Mouse (Mus musculus) lung, postnatal 14 days (tissue): ENCODE data around the gene Phf13.
A peak's percentile ranks its signal among the peaks of the same experiment; 100 is the strongest.

Experiments
- DNase-seq: peaks from one replicate; pipeline ENCODE4 v3.0.0; 2021

The Phf13 gene

GRCm38 (mm10) chr4:152012109-152012508 is 16.1 kb upstream of the Phf13 start:
- DNase-seq = no peak

DNA sequence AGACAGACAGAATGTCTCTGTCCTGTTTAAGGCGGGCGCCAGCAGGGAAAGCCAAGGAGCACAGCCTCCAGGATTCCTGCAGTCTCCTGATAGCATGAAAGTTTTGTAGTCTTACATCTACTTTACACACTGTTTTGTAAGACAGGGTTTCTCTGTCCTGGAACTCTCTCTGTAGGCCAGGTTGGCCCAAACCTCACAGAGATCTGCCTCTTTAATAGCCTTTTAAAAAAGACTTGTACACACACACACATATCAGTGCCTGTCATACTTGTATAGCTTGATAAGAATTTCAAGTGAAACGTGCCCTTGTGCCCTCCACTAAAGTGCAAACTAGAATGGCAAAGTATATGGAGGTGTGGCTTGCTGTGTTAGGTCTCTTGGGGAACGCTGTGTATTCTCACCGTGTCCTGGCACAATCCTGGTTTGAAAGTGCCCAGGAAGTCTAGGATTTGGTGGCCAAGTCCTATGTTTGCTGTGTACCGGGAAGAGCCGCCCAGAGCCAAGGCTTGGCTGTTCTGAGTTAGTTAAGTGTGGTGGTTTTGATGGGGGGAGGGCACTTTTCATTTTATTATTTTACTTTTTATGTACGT is 15.2 kb upstream of the Phf13 start:
- DNase-seq = no peak

DNA sequence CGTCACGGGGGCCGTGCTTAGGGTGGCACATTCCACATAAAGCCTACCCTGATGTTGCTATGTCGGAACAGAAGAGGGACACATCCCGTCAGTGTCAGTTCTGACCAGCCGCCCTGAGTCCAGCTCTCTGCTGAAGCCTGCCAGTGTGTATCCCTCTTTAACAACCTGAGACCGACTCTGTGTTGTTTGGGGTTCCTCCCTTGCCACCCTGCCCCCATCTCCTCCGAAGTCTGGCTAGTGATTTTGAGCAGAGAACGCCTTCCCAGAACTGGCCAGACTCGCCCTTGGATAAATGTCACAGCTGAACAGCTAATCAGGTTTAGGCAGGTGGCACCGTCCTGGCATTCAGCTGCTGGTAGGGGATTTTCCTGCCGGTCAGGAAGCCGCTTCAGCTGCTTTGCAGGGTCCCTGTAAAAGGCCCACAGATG is 14.7 kb upstream of the Phf13 start:
- no peak for DNase-seq

- DNase-seq = no peak
These were observed 14.1 kb upstream of the Phf13 start for GRCm38 (mm10) chr4:152010091-152010706.

DNA sequence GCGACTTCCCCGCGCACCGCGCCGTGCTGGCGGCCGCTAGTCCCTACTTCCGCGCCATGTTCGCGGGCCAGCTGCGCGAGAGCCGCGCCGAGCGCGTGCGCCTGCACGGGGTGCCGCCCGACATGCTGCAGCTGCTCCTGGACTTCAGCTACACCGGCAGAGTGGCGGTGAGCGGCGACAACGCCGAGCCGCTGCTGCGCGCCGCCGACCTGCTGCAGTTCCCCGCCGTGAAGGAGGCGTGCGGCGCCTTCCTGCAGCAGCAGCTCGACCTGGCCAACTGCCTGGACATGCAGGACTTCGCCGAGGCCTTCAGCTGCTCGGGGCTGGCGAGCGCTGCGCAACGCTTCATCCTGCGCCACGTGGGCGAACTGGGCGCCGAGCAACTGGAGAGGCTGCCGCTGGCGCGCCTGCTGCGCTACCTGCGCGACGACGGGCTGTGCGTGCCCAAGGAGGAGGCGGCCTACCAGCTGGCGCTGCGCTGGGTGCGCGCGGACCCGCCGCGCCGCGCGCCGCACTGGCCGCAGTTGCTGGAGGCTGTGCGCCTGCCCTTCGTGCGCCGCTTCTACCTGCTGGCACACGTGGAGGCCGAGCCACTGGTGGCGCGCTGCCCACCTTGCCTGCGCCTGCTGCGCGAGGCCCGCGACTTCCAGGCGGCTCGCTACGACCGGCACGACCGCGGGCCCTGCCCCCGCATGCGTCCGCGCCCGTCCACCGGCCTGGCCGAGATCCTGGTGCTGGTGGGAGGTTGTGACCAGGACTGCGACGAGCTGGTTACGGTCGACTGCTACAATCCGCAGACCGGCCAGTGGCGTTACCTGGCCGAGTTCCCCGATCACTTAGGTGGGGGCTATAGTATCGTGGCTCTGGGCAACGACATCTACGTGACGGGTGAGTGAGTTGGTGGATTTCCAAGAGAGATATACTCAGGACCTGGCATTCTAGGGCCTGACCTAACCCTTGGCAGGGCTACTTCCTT is 13.3 kb upstream of the Phf13 start:
- peak; percentile 82 for DNase-seq

DNA sequence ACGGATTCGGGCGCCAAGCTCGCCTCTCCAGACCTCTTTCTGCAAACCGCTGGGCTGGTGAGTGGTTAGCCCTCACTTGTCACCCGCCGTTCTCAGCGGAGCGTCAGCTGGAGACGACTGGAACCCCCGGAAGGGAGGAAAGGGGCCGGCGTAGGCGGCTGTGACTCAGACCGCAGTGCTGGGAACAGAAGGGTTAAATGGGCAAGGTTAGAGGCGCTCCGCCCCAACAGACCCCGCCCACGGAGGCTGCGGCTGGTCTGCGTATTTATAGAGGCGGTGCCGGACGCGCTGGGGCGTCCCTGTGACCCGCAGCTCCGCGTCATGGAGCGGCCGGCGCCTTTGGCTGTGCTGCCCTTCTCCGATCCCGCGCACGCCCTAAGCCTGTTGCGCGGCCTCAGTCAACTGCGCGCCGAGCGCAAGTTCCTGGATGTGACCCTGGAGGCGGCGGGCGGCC is 12.6 kb upstream of the Phf13 start, which contains the start of gene Klhl21:
Gene Klhl21, plus strand, starts transcription at position 182 of the 454 bp plus-strand sequence.
- DNase-seq = peak; percentile 96

DNA sequence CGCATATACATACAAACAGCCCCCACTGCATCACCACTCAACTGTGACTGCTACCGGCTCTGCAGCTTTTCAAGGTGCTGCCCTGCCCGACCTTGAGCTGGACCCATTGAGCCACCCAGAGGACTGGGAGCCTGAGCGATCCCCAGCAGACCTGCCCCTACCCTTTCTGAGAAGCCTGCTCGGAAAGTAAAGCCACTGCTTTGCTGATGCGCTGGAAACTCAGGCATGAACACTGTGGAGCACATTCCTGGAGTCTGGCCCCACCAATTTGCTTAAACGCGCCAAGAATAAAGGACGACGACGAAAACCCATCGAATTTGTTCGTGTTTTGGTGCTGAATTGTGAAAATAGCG is 12.1 kb upstream of the Phf13 start:
- DNase-seq = no peak

GRCm38 (mm10) chr4:152007481-152008147 is 11.6 kb upstream of the Phf13 start:
- DNase-seq = no peak

DNA sequence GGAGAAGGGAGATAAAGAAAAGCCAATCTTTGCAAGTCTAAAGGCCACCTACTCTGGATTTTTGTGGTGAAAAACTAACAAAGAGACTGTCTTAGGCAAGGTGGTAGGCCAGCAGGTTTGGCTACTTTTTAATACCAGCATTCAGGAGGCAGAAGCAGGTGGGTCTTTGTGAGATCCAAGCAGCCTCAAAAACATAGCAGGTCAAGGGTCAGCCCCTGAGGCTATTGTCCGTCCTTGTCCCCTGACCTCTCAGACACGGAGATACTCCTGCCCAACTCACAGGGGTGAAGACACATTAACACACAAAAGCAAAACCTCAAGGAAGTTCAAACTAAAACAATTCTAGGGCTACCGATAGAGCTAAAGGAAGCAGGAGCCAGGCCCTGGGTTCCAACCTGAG is 10.8 kb upstream of the Phf13 start:
- DNase-seq = no peak

- DNase-seq = no peak
These were observed 10.1 kb upstream of the Phf13 start for GRCm38 (mm10) chr4:152006137-152006536.

GRCm38 (mm10) chr4:152002063-152002462 is 6.0 kb upstream of the Phf13 start:
- no peak for DNase-seq

DNA sequence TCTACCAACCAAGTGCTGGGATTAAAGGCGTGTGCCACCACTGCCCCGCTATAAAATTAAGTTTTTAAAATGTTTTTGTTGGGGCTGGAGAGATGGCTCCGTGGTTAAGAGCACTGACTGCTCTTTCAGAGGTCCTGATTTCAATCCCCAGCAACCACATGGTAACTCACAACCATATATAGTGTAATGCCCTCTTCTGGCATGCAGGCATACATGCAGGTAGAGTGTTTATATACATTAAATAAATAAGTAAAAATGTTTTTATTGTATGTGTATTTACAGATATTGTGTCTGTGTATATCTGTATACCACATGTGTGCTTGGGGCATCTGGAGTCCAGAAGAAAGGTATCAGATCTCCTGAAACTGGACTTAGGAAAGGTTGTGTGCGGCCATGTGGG is 5.3 kb upstream of the Phf13 start:
- no peak for DNase-seq

GRCm38 (mm10) chr4:152000906-152001305 is 4.8 kb upstream of the Phf13 start:
- peak; percentile 71 for DNase-seq

GRCm38 (mm10) chr4:151999481-151999880 is 3.4 kb upstream of the Phf13 start:
- no peak for DNase-seq

DNA sequence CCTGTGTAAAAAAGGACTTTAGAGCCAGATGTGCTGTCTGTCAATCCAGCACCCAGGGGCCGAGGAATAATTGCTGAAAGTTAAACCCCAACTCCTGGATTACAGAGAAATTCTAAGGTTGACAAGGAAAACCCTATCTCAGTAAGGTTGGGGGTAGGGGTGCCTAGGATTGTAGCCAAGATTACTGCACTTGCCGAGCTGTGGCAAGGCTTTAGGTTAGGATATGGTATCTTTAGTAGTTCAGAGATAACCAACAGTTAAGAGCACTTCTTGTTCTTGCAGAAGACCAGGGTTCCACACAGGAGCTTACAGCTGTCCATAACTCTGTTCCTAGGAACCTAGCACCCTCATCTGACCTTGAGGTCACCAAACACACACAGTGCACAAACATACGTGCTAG is 1.6 kb upstream of the Phf13 start:
- no peak for DNase-seq

DNA sequence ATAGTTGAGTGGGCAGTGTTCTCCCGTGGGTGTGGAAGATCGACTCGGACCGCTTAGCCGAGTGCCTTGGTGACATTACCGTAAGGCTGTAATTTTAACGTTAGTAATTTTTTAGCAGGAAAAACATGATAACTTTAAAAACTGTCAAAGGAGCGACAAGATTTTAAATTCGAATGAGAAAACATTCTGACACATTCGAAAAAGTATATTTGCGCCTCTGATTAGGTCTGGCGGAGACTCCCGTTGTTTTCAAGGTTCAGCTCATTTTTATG is 829 bp upstream of the Phf13 start:
- no peak for DNase-seq

DNA sequence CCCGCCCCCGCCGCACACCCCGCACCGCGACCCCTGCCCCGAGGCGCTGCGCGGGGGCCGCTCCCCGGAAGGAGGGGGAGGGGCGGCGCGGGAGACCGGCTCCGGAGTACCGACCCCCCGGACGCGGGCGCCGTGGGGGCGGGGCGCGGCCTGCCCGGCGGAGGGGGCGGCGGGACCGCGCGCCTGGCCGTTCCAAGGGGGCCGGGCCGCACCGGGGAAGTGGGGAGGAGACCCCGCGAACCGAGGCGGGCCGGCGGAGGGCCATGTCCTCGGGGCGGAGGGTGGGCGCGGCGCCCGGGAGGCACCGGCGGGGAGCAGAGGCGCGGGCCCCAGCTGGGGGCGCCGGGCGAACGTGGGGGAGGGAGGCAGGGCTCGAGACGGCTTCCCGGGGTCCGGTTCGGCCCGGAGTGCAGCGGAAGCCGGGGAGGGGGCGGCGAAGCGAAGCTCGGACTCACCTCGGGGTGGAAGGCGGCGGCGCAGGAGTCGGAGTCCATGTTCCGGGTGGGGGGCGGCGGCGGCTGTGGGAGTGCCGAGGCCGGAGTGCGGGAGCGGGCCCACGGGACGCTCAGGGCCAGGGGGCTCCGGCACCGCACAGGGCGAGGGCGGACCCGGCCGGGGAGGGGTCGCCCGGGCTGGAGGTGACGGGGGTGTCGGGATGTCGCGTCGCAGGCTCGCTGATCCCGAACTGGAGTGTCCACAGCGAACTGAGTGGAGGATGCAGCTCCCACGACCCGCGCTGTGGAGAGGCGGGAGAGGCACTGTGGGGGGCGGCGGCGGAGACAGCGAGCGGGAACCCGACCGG is 486 bp downstream of the Phf13 start:
- no peak for DNase-seq

DNA sequence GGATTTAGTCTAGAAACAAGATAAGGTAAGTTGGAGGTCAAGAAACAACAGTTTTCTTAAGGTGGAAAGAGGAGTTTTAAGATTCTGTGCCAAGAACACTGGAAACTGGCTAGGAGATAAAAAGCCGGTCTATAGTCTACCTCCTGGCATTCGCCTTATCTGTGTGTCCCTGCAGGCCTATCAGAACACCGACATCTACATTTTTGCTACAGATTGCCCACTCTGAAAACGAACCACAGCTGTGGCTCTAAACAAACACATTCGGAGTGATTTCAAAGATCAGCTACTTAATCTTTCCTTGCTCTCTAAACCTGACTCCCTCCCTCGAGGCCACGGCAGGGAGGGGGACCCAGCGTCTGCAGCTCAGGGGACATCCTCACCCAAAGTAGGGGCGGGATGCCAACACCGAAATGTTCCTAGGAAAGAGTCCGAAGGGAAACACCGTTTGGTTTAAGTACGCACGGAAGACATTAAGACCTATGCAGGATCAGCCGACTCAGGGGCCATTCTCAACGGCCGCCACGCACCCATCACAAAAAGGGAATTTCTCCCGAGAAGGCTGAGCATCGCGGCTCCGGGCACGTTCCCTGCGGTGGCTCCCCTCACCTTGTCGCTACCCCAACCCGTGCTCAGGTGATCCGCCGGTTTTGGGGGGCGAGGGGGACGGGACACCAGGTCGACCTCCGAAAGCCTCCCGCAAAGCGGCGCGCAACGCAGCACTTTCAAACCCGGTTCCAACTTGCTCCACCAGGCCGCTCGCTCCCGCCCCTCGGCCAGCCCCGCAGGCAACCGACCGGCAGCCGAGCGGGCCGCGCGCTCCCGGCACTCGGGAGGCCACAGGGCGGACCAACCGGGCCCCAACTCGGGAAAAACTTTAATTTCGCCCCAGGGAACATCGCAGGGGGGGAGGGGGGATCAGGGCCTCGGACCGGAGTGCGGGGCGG is 1.6 kb downstream of the Phf13 start:
- DNase-seq = no peak

- no peak for DNase-seq
These were observed 3.0 kb downstream of the Phf13 start for GRCm38 (mm10) chr4:151993035-151993434.

DNA sequence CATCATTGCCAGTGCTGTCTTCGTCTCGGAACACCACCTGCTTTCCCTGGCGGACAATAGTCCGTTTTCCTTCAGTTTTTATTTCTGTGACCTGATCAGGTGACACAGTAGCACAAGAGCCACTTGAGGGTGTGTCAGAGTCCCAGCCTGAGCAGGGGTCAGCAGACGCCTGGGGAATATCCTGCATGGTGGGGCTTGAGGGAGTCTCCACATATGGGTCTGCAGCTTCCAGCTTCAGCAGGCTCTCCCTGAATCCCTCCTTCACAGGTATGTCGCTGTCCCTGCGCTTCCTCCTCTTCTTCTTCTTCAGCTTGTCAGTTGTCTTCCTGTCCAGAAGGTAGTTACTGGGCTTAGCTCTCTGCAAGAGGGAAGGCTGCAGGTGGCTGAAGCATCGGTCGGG is 4.0 kb downstream of the Phf13 start:
- DNase-seq = no peak

DNA sequence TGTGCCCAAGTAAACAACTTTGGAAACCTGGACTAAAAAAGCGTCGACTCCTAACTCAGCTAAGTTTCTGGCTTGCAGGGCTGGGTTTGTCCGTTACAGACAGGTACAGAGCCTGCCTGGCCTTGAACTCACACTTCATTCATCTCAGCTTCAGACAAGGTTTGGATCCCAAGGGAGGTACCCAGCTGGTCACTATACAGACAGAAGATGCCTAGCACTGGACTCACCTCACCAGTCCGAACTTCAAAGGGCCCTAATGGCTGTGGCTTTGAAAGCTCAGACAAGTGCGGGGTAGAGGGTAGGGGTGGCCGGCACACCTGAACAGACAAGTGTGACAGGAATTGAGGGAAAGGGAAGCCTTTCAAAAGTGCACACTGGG is 7.0 kb downstream of the Phf13 start:
- no peak for DNase-seq
